Mouse (Mus musculus) left cerebral cortex, adult 6 months (tissue): ENCODE measurements around the gene Atp9a. TPM values are rescaled to one million over a fixed set of nuclear protein-coding genes. Genes with fewer than 3 reads are reported as not detected.

ENCODE experiments used
- long read RNA-seq, 2 experiments: library from polyadenylated mRNA; unstranded; transcript quantifications; one replicate each; pipeline ENCODE4 v2.0.0; 2019 to 2020
- polyA plus RNA-seq: library from polyadenylated mRNA; unstranded; fragments of <200 nt; fragmentation: Nextera tagmentation; gene quantifications from 2 replicates; pipeline ENCODE4 v1.2.3, GENCODE M21; 2021

Atp9a gene
- polyA plus RNA-seq, result 72.2 and 90.9 TPM in 2 replicates
- long read RNA-seq, experiment 1, transcript Atp9a-204 (28 exons, 3,456 nt), result minor isoform, 41 of 454 reads
- long read RNA-seq, experiment 1, transcript Atp9a-202 (28 exons, 3,729 nt), result major isoform, 71 of 454 reads
- long read RNA-seq, experiment 1, transcript Atp9a-201 (28 exons, 3,529 nt), result minor isoform, 11 of 454 reads
- long read RNA-seq, experiment 1, partial matches to known transcripts, result 218 of 454 reads
- long read RNA-seq, experiment 1, other reads (novel, unspliced or antisense), result 113 of 454 reads
- long read RNA-seq, experiment 2, transcript Atp9a-204 (28 exons, 3,456 nt), result major isoform, 8 of 156 reads
- long read RNA-seq, experiment 2, transcript Atp9a-202 (28 exons, 3,729 nt), result minor isoform, 5 of 156 reads
- long read RNA-seq, experiment 2, partial matches to known transcripts, result 124 of 156 reads
- long read RNA-seq, experiment 2, other reads (novel, unspliced or antisense), result 15 of 156 reads

DNA sequence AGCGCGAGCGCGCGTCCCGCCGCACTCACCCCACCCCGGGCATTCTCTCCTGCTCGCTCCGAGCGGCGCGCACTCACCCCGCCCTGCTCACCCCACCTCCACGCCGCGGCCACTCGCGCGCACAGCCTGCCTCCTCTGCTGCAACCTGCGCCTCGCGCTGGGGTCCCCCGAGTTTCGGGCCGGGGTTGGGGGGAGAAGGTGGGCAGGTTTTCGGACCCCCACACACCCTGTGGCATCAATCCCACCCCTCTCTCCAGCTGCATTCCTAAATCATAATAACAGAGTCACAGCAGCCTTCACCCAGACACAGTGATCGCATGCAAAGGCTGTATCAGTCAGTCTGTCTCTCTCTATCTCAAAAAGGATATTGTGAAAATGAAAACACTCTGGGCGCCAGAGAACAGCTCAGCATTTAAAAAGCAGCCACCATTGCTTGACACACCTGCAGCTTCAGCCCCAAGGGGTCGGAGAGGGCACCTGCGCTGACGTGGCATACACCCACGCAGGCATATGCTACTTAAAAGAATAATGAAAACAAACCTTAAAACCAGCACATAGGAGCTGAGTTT, at the start of gene Atp9a:
Gene Atp9a, minus strand, starts transcription at position 351 of the 569 bp plus-strand sequence.

DNA sequence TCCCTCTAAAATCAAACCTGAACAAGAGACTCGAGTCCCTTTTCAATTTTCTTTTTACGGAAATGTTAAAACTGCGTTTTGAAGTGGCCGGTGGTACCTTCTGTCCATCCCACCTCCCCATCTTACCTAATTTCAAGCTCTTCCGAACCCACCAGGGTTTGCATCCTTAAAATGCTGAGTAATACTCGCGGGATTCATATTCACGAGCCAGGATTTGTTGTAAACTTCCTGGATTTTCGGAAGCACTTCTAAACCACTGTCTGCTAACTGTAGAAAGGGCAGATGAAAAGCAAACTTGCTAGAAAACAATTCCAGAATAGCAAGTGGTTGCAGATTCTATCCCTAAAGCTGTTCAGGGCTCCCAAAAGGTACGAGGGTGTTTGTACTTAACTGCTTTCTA, 25.4 kb upstream of the Atp9a start, which contains the start of gene Sall4:
Gene Sall4, minus strand, starts transcription at position 362 of the 400 bp plus-strand sequence.

DNA sequence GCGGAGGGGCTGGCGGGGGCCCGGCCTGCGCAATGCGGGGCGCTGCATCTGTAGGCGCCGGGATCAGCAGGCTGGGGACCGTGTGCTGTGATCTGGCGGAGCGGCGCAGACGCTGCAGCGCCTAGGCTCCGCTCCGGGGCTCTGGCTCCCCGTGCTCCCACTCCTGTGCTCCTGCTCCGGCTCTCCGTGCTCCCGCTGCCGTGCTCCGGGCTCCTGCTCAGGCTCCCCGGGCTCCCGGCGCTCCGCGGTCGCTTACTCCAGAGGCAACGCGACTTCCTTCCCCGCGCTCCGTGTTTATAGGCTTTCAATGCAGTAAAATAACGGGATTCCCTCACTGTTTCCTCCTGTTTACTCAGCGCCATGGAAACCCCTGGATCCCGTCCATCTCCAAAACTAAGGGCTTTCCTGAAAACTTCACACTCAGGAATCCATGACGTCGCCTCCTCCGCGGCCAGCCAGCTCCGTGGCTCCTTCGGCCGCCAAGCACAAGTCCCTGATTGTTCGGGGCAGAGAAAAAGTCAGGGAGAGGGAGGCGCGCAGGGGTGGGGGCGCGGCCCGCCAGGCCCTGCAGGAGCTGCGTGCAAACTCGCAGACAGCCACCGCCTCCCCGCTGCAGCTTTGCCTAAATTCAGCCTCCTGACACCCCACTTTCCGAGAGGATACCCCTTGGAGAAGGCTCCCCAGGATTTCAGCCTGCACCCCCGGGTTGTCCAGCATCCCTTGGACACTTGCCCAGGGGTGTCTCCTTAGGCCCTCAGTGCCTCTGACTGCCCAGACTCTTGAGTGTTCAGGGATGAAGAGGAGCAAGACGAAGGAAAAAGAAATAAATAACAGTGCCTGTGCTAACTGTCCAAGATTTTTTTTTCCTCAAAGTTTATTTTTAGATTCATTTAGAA, 140.5 kb downstream of the Atp9a start, which contains the start of gene Nfatc2:
Gene Nfatc2, minus strand, starts transcription at position 167 of the 896 bp plus-strand sequence.

Other genes starting within 250 kb of the Atp9a start
- 4.2 and 5.8 TPM in 2 replicates for gene Nfatc2, start 140.8 kb downstream of the Atp9a start, polyA plus RNA-seq
- 0.10 TPM in 1 of 2 replicates, not detected in the other for gene Sall4, start 25.5 kb upstream of the Atp9a start, polyA plus RNA-seq
- 14.7 and 16.7 TPM in 2 replicates for gene Zfp64, start 213.2 kb upstream of the Atp9a start, polyA plus RNA-seq